Mouse (Mus musculus) c-Kit-positive CD71-positive TER-119-negative erythroid progenitor cells, embryonic 14.5 days (primary cell): ENCODE data around the gene Nufip2.
"Not testable (repeated sequence)": the region's sequence is repeated elsewhere in the genome, so short reads cannot be mapped to it uniquely, and the experiment has no call there.

Experiments
- DNase-seq: peaks from one replicate; pipeline ENCODE4 v3.0.0-alpha.2; 2013; ENCODE audit warnings: low read depth

Gene Nufip2

GRCm38 (mm10) chr11:77685383-77686265 is at the start of gene Nufip2:
Gene Nufip2 (plus strand): TSS chr11:77686155.
- peak; percentile 98 for DNase-seq

GRCm38 (mm10) chr11:77641390-77641789 is 44.6 kb upstream of the Nufip2 start:
- no peak for DNase-seq

DNA sequence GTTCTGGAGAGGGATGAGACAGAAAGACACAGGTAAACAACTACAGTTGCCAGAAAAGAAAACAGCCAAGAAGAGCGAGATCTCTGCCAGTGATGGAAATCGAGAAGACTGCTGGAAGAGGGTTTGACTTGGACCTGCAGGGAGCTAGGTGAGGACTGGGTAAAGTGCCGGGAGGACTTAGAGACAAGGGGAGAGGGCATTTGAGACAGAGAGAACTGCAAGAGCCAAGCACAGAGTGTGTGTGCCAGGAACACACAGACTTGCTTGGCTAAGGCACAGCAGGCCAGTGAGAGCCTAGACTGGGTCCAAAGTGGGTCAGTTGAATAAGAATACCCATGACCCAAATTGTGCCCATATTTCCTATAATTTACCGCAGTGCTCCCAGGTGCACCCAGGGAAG is 40.5 kb upstream of the Nufip2 start:
- no peak for DNase-seq

- no peak for DNase-seq
Measured at GRCm38 (mm10) chr11:77648878-77649277, 37.1 kb upstream of the Nufip2 start.

DNA sequence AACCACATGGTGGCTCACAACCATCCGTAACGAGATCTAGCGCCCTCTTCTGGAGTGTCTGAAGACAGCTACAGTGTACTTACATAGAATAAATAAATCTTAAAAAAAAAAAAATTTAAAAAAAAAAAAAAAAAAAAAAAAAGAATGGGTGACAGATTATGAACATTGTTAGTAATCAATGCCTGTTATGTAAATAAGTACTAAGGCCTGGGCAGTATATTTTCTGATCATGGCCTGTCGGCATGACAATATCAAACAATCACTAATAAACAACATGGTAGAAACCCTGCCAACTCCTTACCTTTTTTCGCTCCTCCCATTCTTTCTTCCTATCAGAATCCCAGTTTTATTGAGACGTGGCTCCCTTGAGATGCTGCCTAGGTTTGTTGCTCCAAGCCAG is 33.5 kb upstream of the Nufip2 start:
- no peak for DNase-seq

DNA sequence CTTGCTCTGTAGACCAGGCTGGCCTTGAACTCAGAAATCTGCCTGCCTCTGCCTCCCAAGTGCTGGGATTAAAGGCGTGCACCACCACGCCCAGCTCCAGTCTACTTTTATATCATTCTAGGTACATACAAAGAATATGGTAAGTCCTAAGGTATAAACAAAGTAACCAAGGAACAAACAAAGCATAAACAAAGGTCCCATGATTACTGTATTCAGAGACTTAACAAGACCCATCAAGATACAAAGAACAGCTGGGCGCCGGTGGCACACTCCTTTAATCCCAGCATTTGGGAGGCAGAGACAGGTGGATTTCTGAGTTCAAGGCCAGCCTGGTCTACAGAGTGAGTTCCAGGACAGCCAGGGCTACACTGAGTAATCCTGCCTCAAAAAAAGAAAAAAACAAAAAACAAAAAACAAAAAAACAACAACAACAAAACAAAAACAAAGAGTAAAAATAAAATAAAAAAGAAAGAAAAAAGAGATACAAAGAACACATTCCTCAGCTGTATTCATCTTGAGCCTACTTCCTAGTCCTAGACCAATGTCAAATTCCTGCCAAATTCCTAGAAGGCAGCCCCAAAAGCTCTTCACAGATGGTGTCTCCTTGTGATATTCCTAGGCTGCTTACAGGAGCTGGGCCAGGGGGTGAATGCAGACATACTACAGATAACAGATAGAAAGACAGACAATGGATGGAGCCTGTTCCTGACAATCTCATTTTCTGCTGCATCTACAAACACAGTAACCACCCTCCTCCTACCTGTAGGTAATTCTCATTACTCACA is 32.4 kb upstream of the Nufip2 start:
- DNase-seq = not testable (repeated sequence)

DNA sequence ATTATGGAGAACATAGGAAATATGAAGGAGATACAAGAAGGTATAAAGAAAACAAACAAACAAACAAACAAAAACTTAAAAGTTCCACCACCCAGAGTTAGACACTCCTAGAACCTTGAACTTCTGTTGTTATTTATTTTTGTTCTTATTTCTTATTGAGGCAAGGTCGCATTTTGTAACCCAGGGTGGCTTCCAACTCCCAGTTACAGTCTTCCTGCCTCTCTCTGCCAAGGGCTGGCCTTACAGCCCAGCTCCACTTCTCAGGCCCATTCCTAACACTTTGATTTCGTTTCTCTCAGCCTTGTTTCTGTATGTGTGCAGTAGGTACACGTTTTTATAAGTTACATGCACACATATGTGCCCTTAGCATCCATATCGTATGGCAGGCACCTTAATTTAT is 26.0 kb upstream of the Nufip2 start:
- DNase-seq = no peak

DNA sequence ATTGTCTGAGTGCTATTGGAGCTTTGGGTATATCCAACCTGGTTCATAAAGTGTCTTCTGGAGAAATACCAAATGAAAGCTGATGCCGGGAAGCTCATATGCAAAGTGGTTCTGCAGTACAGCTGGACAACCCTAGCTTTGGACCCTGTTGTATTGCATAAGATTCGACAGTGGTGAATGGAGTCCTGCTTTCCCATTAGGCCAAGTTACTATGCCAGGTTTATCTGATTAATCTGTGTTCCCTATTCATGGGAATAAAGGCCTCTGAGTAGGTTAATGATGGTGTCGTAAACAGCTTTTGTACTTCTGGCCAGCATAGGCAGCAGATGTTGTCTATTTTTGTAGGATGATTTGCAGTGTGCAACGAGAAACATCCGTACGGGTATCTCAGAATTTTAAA is 22.3 kb upstream of the Nufip2 start:
- no peak for DNase-seq

DNA sequence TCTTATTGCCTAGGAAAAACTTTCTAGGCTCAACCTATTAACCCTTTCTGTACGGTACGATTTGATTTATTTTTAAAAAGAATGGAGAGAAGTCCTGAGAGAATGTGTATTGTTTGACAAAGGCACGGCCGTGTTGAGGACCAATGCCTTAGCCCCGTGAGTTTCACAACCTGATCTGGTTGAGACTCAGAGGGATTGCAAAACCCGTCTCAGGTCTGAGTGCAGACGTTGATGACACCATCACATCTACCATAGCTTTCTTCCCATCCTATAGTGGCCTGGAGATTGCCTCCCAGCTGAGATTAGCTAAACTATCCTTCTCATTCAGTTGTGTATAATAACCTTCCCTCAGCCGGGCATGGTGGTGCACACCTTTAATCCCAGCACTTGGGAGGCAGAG is 21.9 kb upstream of the Nufip2 start:
- DNase-seq = no peak

DNA sequence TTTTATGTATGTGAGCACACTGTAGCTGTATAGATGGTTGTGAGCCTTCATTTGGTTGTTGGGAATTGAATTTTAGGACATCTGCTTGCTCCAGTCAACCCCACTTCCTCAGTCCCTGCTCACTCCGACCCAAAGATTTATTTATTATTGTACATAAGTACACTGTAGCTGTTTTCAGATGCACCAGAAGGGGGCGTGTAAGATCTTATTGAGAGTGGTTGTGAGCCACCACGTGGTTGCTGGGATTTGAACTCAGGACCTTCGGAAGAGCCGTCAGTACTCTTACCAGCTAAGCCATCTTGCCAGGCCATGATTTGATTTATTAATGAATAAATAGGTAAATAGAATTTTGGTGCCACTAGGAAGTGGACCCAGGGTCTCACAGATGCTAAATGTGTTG is 20.6 kb upstream of the Nufip2 start:
- not testable (repeated sequence) for DNase-seq

DNA sequence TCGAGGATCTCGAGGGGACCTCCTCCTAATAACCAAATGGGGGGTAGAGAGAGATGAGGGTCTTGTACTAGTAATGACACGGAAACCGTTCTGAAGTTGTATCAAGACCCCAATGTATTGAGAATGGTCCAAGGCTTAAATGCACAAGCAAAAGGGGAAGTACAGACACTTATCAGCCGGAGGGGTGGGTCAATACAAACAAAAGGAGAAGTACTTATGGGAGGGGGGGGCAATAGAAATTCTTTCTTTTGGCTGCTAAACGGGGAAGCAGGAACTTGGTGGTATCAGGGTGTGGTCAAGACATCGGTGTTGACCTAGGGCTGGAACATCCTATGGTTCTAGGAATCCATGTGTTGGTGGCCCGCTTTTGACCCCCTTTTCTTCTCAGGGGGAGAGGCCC is 19.2 kb upstream of the Nufip2 start:
- DNase-seq = not testable (repeated sequence)

DNA sequence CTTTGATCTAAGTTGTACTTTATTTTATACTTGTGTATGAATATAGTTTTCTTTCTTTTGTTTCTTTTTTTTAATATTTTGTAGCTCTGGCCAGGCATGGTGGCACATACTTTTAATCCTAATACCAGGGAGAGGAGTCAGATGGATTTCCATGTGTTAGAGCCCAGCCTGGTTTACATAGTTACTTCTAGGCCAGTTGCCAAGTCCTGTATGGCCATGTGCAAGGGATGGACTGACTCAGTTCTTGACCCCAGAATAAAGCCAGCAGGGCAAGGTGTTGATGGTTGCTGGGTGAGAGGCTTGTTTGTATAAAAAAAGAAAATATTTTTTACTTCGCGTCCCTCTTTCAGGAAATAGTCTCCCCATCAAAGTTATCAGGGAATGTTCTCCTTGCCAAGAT is 13.2 kb upstream of the Nufip2 start:
- no peak for DNase-seq

GRCm38 (mm10) chr11:77673428-77673991 is 12.4 kb upstream of the Nufip2 start:
- DNase-seq = no peak

GRCm38 (mm10) chr11:77680018-77680417 is 5.9 kb upstream of the Nufip2 start:
- no peak for DNase-seq

DNA sequence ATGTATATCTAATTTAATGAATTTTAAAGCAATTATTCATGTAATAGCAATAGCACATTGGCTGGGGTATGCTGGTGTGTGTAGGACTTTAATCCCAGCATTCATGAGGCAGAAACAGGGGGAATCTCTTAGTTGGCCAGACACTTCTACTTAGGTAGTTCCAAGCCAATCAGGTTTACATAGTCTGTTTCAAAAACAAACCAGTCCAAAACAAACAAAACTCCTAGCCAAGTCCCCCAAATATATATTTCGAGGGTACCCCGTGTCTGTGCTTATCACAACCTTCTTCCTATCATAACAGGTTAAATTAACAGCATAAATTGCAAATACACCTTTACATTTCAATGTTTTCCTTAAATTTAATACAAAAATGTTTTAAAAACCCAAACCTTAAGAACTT is 1.1 kb upstream of the Nufip2 start:
- DNase-seq = no peak

GRCm38 (mm10) chr11:77686346-77686840 is 438 bp downstream of the Nufip2 start:
- DNase-seq = peak; percentile 43

GRCm38 (mm10) chr11:77686841-77687540 is 1.0 kb downstream of the Nufip2 start:
- DNase-seq = peak; percentile 48

DNA sequence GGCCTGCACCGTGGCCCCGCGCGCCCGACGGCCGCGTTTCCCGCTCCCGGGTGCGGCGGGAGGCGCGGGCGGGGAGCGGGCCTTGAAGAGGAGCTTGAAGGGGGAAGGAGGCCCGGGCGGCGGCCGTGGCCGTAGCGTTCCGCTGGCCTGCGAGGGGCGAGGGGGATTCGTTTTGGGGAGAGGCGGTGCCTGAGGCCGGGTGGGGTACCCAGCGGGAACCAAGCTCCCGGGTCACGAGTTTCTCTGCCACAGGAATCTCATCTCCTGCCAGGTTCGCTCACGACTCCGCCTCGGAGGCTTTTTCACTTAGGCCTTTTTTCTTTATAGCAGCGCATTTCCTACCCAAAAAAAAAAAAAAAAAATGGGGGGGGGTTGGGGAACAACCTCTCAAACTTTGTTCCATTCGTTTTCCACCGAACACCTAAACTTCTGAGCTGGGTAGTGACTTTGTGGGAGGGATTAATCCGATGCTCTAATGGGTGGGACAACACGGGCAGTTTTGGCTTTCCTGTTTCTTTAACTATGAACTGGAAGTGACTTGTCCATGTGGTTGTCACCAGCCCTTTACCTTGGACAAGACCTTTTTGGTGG is 1.7 kb downstream of the Nufip2 start:
- DNase-seq = peak; percentile 33

GRCm38 (mm10) chr11:77693026-77693425 is 7.1 kb downstream of the Nufip2 start:
- DNase-seq = no peak

GRCm38 (mm10) chr11:77697232-77697631 is 11.3 kb downstream of the Nufip2 start:
- no peak for DNase-seq

- DNase-seq = no peak
Measured at GRCm38 (mm10) chr11:77705920-77706319, 20.0 kb downstream of the Nufip2 start.

DNA sequence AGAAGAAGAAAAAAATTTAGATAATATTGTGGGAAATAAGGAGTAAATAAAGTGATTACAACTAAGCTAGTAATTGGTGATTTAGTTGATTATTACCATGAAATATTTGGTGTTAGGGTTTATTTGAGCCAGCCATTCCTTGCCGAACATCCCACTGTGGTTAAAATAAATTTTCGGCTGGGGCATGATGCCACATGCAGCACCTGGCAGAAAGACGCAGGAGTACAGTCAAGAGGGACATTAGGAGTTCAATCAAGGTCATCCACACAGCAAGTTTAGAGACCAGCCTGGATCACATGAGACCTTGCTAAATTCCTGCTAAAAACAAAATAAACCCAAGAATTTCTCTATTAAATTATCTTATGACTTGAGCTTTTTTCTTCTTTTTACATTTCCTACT is 23.1 kb downstream of the Nufip2 start:
- no peak for DNase-seq
